Mouse (Mus musculus): ENCODE results near the gene Oxnad1. TPM values are rescaled to one million over a fixed set of nuclear protein-coding genes. Genes with fewer than 3 reads are reported as not detected.

Oxnad1 gene
- total RNA-seq, 2 experiments from 2014 or later, result 17.9 to 19.5 TPM

- DNase-seq (ENCODE audit: low spot score), result no peak
Measured at GRCm38 (mm10) chr14:32141723-32142122, 56.5 kb downstream of the Oxnad1 start, which contains the start of gene Msmb. TSS of gene Msmb (plus strand) at chr14:32142023.

- no peak for DNase-seq (ENCODE audit: low spot score)
Measured at GRCm38 (mm10) chr14:32144734-32145133, 59.6 kb downstream of the Oxnad1 start.

- DNase-seq (ENCODE audit: low spot score), result no peak
Measured at GRCm38 (mm10) chr14:32145401-32145800, 60.2 kb downstream of the Oxnad1 start.

- no peak for DNase-seq (ENCODE audit: low spot score)
Measured at GRCm38 (mm10) chr14:32145809-32146511, 60.8 kb downstream of the Oxnad1 start.

DNA sequence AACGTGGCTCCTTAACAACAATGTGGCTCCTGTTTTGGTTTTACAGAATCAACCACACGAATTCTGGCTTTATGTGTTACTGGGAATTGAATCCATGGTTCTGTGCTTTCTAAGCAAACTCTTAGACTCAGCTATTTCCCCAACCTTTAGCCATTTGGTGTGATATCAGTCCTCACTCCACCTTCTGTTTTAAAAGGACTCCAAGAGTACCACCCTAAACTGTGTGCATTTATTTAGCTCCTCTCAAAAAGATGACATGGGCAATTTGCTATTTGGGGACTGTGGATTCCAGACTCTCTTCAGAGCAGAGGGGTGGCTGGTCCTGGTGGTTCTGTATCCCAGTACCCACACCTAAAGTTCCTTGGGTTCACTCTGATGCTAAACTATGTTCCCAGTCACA, 61.4 kb downstream of the Oxnad1 start:
- DNase-seq (ENCODE audit: low spot score), result no peak

- no peak for DNase-seq (ENCODE audit: low spot score)
Measured at GRCm38 (mm10) chr14:32150872-32151271, 65.7 kb downstream of the Oxnad1 start.

DNA sequence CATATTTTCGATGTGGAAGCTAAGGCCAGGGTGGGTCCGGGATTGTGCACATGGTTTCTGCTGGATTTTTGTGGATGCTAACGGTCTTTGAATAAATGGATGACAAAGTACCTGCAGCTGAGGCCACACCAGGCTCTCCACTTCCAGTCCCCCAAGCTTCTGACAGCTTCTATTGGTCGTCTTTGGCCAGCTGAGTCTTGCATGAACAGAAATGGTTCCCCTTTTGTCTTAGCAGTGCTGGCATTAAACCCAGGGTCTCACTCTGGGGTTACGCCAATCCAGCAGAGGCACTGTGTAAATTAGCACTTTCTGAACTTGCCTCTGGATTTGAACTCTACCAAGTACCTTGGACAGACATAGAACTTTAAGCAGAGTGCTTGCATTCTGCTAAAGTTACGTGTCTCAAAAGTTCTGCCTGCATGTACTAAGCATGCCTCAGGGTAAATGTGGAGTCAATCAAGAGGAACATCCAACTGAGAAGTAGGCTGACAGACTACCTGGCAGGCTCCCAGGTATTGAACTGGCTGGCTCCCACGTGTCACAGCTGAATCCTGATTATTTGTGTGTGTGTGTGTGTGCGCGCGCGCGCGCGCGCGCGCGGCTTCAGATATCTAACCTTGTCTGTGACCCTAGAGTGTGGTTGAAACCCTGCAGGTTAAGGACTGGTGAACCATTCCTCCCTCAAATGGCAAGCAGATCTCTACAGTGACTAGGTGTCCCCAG, 67.2 kb downstream of the Oxnad1 start:
- DNase-seq (ENCODE audit: low spot score), result no peak

Other genes starting within 250 kb of the Oxnad1 start
- gene Galnt15, start 56.4 kb upstream of the Oxnad1 start, total RNA-seq (2021), result 1 to 10 TPM; 6.2 to 6.5 TPM
- gene Dph3, start 355 bp downstream of the Oxnad1 start, total RNA-seq (2021), result 100 to 1,000 TPM; 119 to 128 TPM
- not detected for gene Msmb, start 56.6 kb downstream of the Oxnad1 start, total RNA-seq (2021)
- 10 to 100 TPM; 65.2 to 76.7 TPM for gene Ncoa4, start 74.5 kb downstream of the Oxnad1 start, total RNA-seq (2021)
- 100 to 1,000 TPM; 229 TPM for gene Timm23, start 116.5 kb downstream of the Oxnad1 start, total RNA-seq (2021)
- gene Parg, start 116.6 kb downstream of the Oxnad1 start, total RNA-seq (2021), result 10 to 100 TPM; 25.3 to 28.9 TPM
- under 1 TPM; 0.43 to 0.76 TPM for gene Ogdhl, start 236.6 kb downstream of the Oxnad1 start, total RNA-seq (2021)